Mouse (Mus musculus) heart, adult 2 months (tissue): Measurements from ENCODE around the gene Lca5l. TPM values are rescaled to one million over a fixed set of nuclear protein-coding genes. Genes with fewer than 3 reads are reported as not detected.
"Not testable (repeated sequence)": the region's sequence is repeated elsewhere in the genome, so short reads cannot be mapped to it uniquely, and the experiment has no call there.

Experiments
- DNase-seq, 2 experiments: peaks; one replicate each; pipeline ENCODE4 v3.0.0; 2021
- H3K27ac ChIP-seq: fragments of 200-600 bp; 2 replicates; pipeline ENCODE4 v1.8.1; 2022
- H3K27me3 ChIP-seq: fragments of 200-500 bp; 2 replicates; pipeline ENCODE4 v1.6.1; 2012; ENCODE audit warnings: mild to moderate bottlenecking, low read length, inconsistent platforms, mixed read lengths; ENCODE audit not compliant: control insufficient read depth, insufficient read depth
- H3K36me3 ChIP-seq: fragments of 200-500 bp; 2 replicates; pipeline ENCODE4 v1.6.1; 2012; ENCODE audit warnings: low read length, inconsistent platforms; ENCODE audit not compliant: control insufficient read depth, insufficient read depth
- H3K4me1 ChIP-seq: fragments of 200-500 bp; 2 replicates; pipeline ENCODE4 v1.6.1; 2011; ENCODE audit warnings: low read length; ENCODE audit not compliant: control insufficient read depth, insufficient read depth
- H3K4me3 ChIP-seq: fragments of 200-600 bp; 2 replicates; pipeline ENCODE4 v1.8.1; 2022
- H3K79me2 ChIP-seq: fragments of 200-500 bp; replicated peaks from 2 replicates; pipeline ENCODE4 v1.6.1; 2012; ENCODE audit warnings: mild to moderate bottlenecking, inconsistent platforms, low read length, moderate library complexity, mixed read lengths; ENCODE audit not compliant: control insufficient read depth, insufficient read depth
- H3K9ac ChIP-seq: fragments of 200-500 bp; 2 replicates; pipeline ENCODE4 v1.6.1; 2012; ENCODE audit warnings: low read depth, mild to moderate bottlenecking, control low read depth, inconsistent platforms, low read length, mixed read lengths
- CTCF ChIP-seq: fragments of 200-600 bp; IDR thresholded peaks from 2 replicates; pipeline ENCODE4 v1.8.1; 2022; ENCODE audit warnings: antibody characterized with exemption, mild to moderate bottlenecking, moderate library complexity
- EP300 ChIP-seq: fragments of 200-500 bp; IDR thresholded peaks from 2 replicates; pipeline ENCODE4 v1.6.1; 2011; ENCODE audit warnings: low read depth, low read length, control low read depth; ENCODE audit not compliant: insufficient read depth
- POLR2A ChIP-seq: fragments of 200-500 bp; IDR thresholded peaks from 2 replicates; pipeline ENCODE4 v1.6.1; 2011; ENCODE audit warnings: mild to moderate bottlenecking, low read depth, low read length, control low read depth; ENCODE audit not compliant: insufficient read depth
- WGBS: fragments of 180-500 bp; shearing (Covaris S2); methylation state at CpG from one replicate; pipeline ENCODE4 v1.1.7; 2018; 5-methylcytosine and 5-hydroxymethylcytosine counted together
- intact Hi-C: fragments of 180-260 bp; cut with DNase I; formaldehyde crosslinking; loops from one replicate; pipeline ENCODE4 v1.15.1; 2025
- polyA plus RNA-seq: library from polyadenylated mRNA; depleted of rRNA; stranded (reverse); fragments of >200 nt; gene quantifications from 2 replicates; pipeline ENCODE4 v1.2.3, GENCODE M21; 2012
- total RNA-seq, 2 experiments: library from RNA; stranded (reverse); gene quantifications; 2 replicates each; pipeline ENCODE4 v1.2.3; 2021

Gene Lca5l
- total and polyA plus RNA-seq, 3 experiments: 0.34 to 0.39 (median 0.37) TPM

DNA sequence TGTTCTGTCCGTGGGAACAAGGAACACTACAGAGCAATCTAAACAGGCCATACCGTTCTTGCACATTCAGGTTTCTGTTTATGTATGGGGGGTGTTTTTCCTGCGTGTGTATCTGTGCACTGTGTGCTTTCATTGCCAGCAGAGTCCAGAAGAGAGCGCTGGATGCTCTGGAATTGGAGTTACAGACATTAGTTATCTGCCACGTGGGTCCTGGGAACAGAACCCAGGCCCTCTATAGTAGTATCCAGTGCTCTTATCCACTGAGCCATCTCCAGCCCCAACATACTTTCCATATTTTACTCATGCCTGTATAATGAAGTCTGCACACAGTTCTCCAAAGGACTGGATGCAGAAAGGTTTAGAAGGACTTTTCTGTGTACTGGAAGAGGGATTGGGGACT, 46.3 kb downstream of the Lca5l start:
- intact Hi-C loops: loop anchor here (1.0 to 5.0 kb wide), 2 partner anchors 64 to 154 kb away; partner anchors contain the start of genes Brwd1 and Psmg1
- DNase-seq: no peak
- Histone ChIP-seq H3K4me1 (no peaks in the 10 kb centered on the region), H3K9ac (peak overlapping the region; percentile 70), H3K27me3 (no peaks in the 10 kb centered on the region), H3K79me2 (no peaks in the 10 kb centered on the region), H3K4me3 (peak overlapping the region; percentile 86), H3K27ac (peak overlapping the region; percentile 10; the same call in 1 of the 2 replicates), H3K36me3 (no peaks in the 10 kb centered on the region)
- WGBS: under 1% methylated on average over 5 of the region's 5 CpGs
- no peak for TF ChIP-seq POLR2A
- no peak for TF ChIP-seq CTCF
- no peak for TF ChIP-seq EP300

DNA sequence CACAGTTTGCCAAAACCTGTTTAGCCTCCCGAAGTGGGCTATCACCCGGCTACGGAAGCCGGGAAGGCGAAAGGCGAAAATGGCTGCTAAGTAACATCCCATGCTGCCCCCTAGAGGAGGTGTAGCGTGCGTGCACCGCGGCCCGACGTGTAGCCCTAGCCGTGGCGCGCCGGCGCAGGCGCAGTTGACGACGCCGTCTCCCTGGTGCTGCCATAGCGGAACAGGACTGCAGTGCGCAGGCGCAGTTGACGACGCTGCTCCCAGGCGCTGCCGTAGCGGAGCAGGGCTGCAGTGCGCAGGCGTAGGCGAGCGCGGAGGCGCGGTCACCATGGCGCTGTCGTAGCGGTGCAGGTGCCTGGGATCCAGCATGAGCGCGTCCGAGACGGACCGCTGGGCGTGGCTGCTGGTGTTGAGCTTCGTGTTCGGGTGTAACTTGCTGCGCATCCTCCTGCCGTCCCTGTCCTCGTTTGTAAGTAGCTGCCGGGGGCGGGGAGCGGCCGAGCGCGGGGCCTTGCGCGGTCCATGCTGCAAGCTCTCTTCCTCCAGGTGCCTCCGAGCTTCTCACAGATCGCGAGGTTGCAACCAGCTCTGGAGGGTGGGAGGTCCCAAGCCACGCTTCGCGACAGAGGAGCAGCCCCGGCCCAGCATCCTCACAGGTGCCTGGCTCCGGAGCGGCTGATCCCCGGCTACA, 46.8 kb downstream of the Lca5l start, which contains the start of gene Wrb:
Gene Wrb, plus strand, starts transcription at position 298 of the 691 bp plus-strand sequence.
- intact Hi-C loops: loop anchor here (1.0 to 5.0 kb wide), 2 partner anchors 63 to 153 kb away; partner anchors contain the start of genes Brwd1 and Psmg1
- Histone ChIP-seq H3K79me2 (no peaks in the 10 kb centered on the region), H3K36me3 (no peaks in the 10 kb centered on the region), H3K4me1 (no peaks in the 10 kb centered on the region), H3K27me3 (no peaks in the 10 kb centered on the region), H3K4me3 (peak within 1 kb of the TSS; percentile 86), H3K27ac (peak within 1 kb of the TSS; percentile 10; the same call in 1 of the 2 replicates), H3K9ac (peak within 1 kb of the TSS; percentile 70)
- peak; percentile 76 for TF ChIP-seq POLR2A
- peak; percentile 96; the same call in 1 of the 2 replicates for TF ChIP-seq CTCF
- peak; percentile 96 for TF ChIP-seq EP300
- peak; percentile 99 to 100 for DNase-seq
- WGBS: under 1% methylated on average over 59 of the region's 68 CpGs

DNA sequence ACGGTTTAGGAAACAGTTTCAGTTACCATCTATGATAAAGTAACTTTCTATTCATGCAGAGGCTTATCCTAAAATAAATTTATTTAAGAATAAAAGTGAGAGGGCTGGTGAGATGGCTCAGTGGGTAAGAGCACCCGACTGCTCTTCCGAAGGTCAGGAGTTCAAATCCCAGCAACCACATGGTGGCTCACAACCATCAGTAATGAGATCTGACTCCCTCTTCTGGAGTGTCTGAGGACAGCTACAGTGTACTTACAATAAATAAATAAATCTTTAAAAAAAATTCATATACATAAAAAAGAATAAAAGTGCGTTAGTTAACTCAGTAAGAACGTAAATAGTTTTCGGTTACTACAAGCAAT, 47.3 kb downstream of the Lca5l start:
- not testable (repeated sequence) for H3K4me1 ChIP-seq, H3K9ac ChIP-seq, H3K27ac ChIP-seq, H3K79me2 ChIP-seq, H3K36me3 ChIP-seq, DNase-seq, H3K27me3 ChIP-seq
- peak overlapping the region; percentile 33; the same call in 1 of the 2 replicates for H3K4me3 ChIP-seq
- WGBS: 24% methylated on average over 6 of the region's 6 CpGs
- intact Hi-C loops: loop anchor here (1.0 to 5.0 kb wide), 2 partner anchors 62 to 152 kb away; partner anchors contain the start of genes Brwd1 and Psmg1

DNA sequence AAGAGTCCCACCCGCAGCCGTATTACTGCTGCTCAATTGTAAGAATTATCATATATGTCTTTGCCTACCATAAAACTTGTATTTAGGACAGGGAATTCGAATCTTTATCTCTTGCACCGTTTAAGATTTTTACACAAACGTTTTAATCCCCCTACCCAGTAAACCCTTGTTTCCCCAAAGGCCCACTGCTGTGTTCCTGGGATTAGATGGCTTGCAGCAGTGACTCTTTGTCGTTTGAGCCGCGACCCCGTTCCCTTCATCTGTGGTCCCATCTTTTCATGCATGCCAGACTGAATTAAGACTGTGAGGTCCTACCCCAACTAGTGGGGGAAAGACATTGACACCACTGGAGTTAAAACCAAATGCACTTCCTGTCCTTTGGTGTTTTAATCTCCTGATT, 63.6 kb downstream of the Lca5l start:
- WGBS: 4% methylated on average over 9 of the region's 9 CpGs
- peak overlapping the region; percentile 92 for H3K27ac ChIP-seq
- H3K4me1 ChIP-seq: 0 out of 2 replicates have a peak, but pooled peaks cover 2% of the 10 kb centered on the region
- DNase-seq: no peak
- H3K36me3 ChIP-seq: peaks cover 14% of the 10 kb centered on the region; the same call in 1 of the 2 replicates
- intact Hi-C loops: loop anchor here (1.0 to 2.0 kb wide), 2 partner anchors 14 to 46 kb away; partner anchors contain the start of gene Brwd1
- H3K4me3 ChIP-seq: peak overlapping the region; percentile 63
- no peaks in the 10 kb centered on the region for H3K79me2 ChIP-seq
- H3K9ac ChIP-seq: peak overlapping the region; percentile 77
- H3K27me3 ChIP-seq: no peaks in the 10 kb centered on the region
- TF ChIP-seq CTCF (no peak), EP300 (no peak), POLR2A (no peak)

GRCm38 (mm10) chr16:96127657-96128344, 64.3 kb downstream of the Lca5l start, which contains the start of gene Hmgn1:
Hmgn1 (minus strand) TSS chr16:96127729.
- no peaks in the 10 kb centered on the region for H3K79me2 ChIP-seq
- peaks cover 14% of the 10 kb centered on the region; the same call in 1 of the 2 replicates for H3K36me3 ChIP-seq
- TF ChIP-seq CTCF (no peak), EP300 (0 out of 2 replicates have a peak, but pooled peaks have one; percentile 66), POLR2A (peak; percentile 96)
- H3K4me1 ChIP-seq: 0 out of 2 replicates have a peak, but pooled peaks cover 2% of the 10 kb centered on the region
- DNase-seq: peak; percentile 95 to 98
- peak within 1 kb of the TSS; percentile 63 for H3K4me3 ChIP-seq
- peak within 1 kb of the TSS; percentile 92 for H3K27ac ChIP-seq
- H3K27me3 ChIP-seq: no peaks in the 10 kb centered on the region
- under 1% methylated on average over 69 of the region's 72 CpGs for WGBS
- peak within 1 kb of the TSS; percentile 84 for H3K9ac ChIP-seq
- intact Hi-C loops: loop anchor here (1.0 to 2.0 kb wide), 2 partner anchors 15 to 46 kb away; partner anchors contain the start of gene Brwd1
